Mouse (Mus musculus) embryo, embryonic 11.5 days (tissue): Measurements from ENCODE around the gene Ifitm10.
A peak's percentile ranks its signal among the peaks of the same experiment; 100 is the strongest.
"Not testable (repeated sequence)": the region's sequence is repeated elsewhere in the genome, so short reads cannot be mapped to it uniquely, and the experiment has no call there.

ENCODE experiments used
- DNase-seq: peaks from one replicate; pipeline ENCODE4 v3.0.0-alpha.2; 2012; ENCODE audit warnings: low read depth, low spot score

Gene Ifitm10

GRCm38 (mm10) chr7:142322641-142323040 lies 50.9 kb downstream of the Ifitm10 start:
- DNase-seq = no peak

GRCm38 (mm10) chr7:142321637-142322306 lies 51.8 kb downstream of the Ifitm10 start:
- not testable (repeated sequence) for DNase-seq

- DNase-seq = no peak
Measured at GRCm38 (mm10) chr7:142320906-142321305, 52.6 kb downstream of the Ifitm10 start.

- no peak for DNase-seq
Measured at GRCm38 (mm10) chr7:142319124-142319523, 54.4 kb downstream of the Ifitm10 start.

GRCm38 (mm10) chr7:142317216-142317615 lies 56.3 kb downstream of the Ifitm10 start:
- no peak for DNase-seq

- peak; percentile 61 for DNase-seq
Measured at GRCm38 (mm10) chr7:142316558-142316957, 57.0 kb downstream of the Ifitm10 start.

GRCm38 (mm10) chr7:142314600-142315285 lies 58.8 kb downstream of the Ifitm10 start:
- DNase-seq = no peak

- not testable (repeated sequence) for DNase-seq
Measured at GRCm38 (mm10) chr7:142303929-142304328, 69.6 kb downstream of the Ifitm10 start.

- no peak for DNase-seq
Measured at GRCm38 (mm10) chr7:142303249-142303648, 70.3 kb downstream of the Ifitm10 start, which contains the start of gene Krtap5-4. Gene Krtap5-4, plus strand, starts transcription at chr7:142303549.

- not testable (repeated sequence) for DNase-seq
Measured at GRCm38 (mm10) chr7:142297018-142297417, 76.5 kb downstream of the Ifitm10 start, which contains the start of gene Krtap5-1. Gene Krtap5-1, minus strand, starts transcription at chr7:142297118.

- not testable (repeated sequence) for DNase-seq
Measured at GRCm38 (mm10) chr7:142296108-142296507, 77.4 kb downstream of the Ifitm10 start.

GRCm38 (mm10) chr7:142295418-142295817 lies 78.1 kb downstream of the Ifitm10 start:
- no peak for DNase-seq

- DNase-seq = not testable (repeated sequence)
Measured at GRCm38 (mm10) chr7:142293851-142294250, 79.7 kb downstream of the Ifitm10 start.

GRCm38 (mm10) chr7:142285910-142286612 lies 87.5 kb downstream of the Ifitm10 start:
- DNase-seq = not testable (repeated sequence)

GRCm38 (mm10) chr7:142285130-142285835 lies 88.3 kb downstream of the Ifitm10 start:
- DNase-seq = no peak

- DNase-seq = peak; percentile 90
Measured at GRCm38 (mm10) chr7:142284615-142285080, 88.9 kb downstream of the Ifitm10 start.

- peak; percentile 43 for DNase-seq
Measured at GRCm38 (mm10) chr7:142284023-142284591, 89.4 kb downstream of the Ifitm10 start.

- not testable (repeated sequence) for DNase-seq
Measured at GRCm38 (mm10) chr7:142282847-142283246, 90.7 kb downstream of the Ifitm10 start.

- DNase-seq = not testable (repeated sequence)
Measured at GRCm38 (mm10) chr7:142279291-142279690, 94.3 kb downstream of the Ifitm10 start.

GRCm38 (mm10) chr7:142278183-142278582 lies 95.4 kb downstream of the Ifitm10 start:
- not testable (repeated sequence) for DNase-seq
